Mouse (Mus musculus) heart, postnatal 25 days (tissue): ENCODE measurements at regions not wholly inside any gene's neighbourhood (a gene's known extent, or its start where the extent isn't known, plus 50 kb on each side); places are given as distances from the start of the nearest gene placed in this dataset.

Source experiments
- DNase-seq: peaks from one replicate; pipeline ENCODE4 v3.0.0; 2022; ENCODE audit warnings: low spot score
- intact Hi-C: fragments of 180-260 bp; cut with DNase I; formaldehyde crosslinking; loops from one replicate; pipeline ENCODE4 v1.15.1; 2025

GRCm38 (mm10) chr8:4411126-4411525 lies 81.7 kb upstream of the Cers4 start:
- DNase-seq, result no peak
- intact Hi-C loops, result no loop called here

- no peak for DNase-seq
- intact Hi-C loops, result loop anchor here (2.0 kb wide), 1 partner anchor 105 kb away; no protein-coding TSS in a partner anchor
Observed at GRCm38 (mm10) chr8:4411836-4412235, 81.0 kb upstream of the Cers4 start.

GRCm38 (mm10) chr8:4413206-4413605 lies 79.6 kb upstream of the Cers4 start:
- DNase-seq, result no peak

GRCm38 (mm10) chr8:4413764-4414163 lies 79.1 kb upstream of the Cers4 start:
- no peak for DNase-seq
- intact Hi-C loops, result loop anchor here (1.0 to 2.0 kb wide), 2 partner anchors 103 to 175 kb away; no protein-coding TSS in a partner anchor

More at GRCm38 (mm10) chr8:4413206-4413605, 79.6 kb upstream of the Cers4 start:
- intact Hi-C loops, result loop anchor here (2.0 kb wide), 1 partner anchor 104 kb away; no protein-coding TSS in a partner anchor

GRCm38 (mm10) chr8:4417141-4417540 lies 75.7 kb upstream of the Cers4 start:
- intact Hi-C loops, result no loop called here
- DNase-seq, result no peak

GRCm38 (mm10) chr8:4433161-4433560 lies 59.7 kb upstream of the Cers4 start:
- DNase-seq, result no peak
- intact Hi-C loops, result no loop called here

- intact Hi-C loops, result no loop called here
- no peak for DNase-seq
Observed at GRCm38 (mm10) chr8:4436546-4436945, 56.3 kb upstream of the Cers4 start.
